Mouse (Mus musculus) stomach, postnatal 0 days (tissue): ENCODE data around the gene Hlf.

Experiments used
- CTCF ChIP-seq: IDR thresholded peaks from 2 replicates; pipeline ENCODE4 v1.5.1; 2016; ENCODE audit warnings: antibody characterized with exemption, low read depth, mild to moderate bottlenecking, moderate library complexity
- EP300 ChIP-seq: optimal IDR thresholded peaks from 2 replicates; pipeline ENCODE3; 2016; ENCODE audit warnings: antibody characterized with exemption

- no peak for TF ChIP-seq EP300
- no peak for TF ChIP-seq CTCF
Measured at GRCm38 (mm10) chr11:90419706-90420105, 29.0 kb upstream of the Hlf start.
